Mouse (Mus musculus) B cell, adult 2 months (primary cell): Measurements from ENCODE around the gene Vmn2r35.
"Not testable (repeated sequence)": the region's sequence is repeated elsewhere in the genome, so short reads cannot be mapped to it uniquely, and the experiment has no call there.

Experiments used
- DNase-seq, 2 experiments: peaks; one replicate each; pipeline ENCODE4 v3.0.0; 2022

The Vmn2r35 gene

GRCm38 (mm10) chr7:7819767-7820166 lies at the start of gene Vmn2r35:
Vmn2r35 (minus strand) TSS chr7:7819867.
- DNase-seq: not testable (repeated sequence)

- not testable (repeated sequence) for DNase-seq
Measured at GRCm38 (mm10) chr7:7794196-7794595, 25.5 kb downstream of the Vmn2r35 start.
